Comparison of ENCODE assay signal across 28 mouse cellular contexts in genomic region chr19:42487261-42487660, GRCm38 (mm10). TPM values are rescaled to one million over a fixed set of nuclear protein-coding genes. Genes with fewer than 3 reads are reported as not detected.
DNase-seq lines count a peak whose midpoint lies in the region; ATAC-seq and TF ChIP-seq lines count a peak whose summit lies in the region.
"Had no signal": no experiment of that assay in that cellular context is flagged by ENCODE, and none has a peak within 500 bp of the region (broad histone marks: within the 10 kb centered on the region; RNA-seq: fewer than 3 reads in every experiment).

No protein-coding gene starts in this region.

- H3K4me3 ChIP-seq in liver, adult 2 months (ENCODE audit: insufficient read depth, low read depth, low read length) = no peak overlapping the region
- H3K4me3 ChIP-seq in liver, embryonic 12.5 days = no peak overlapping the region
- H3K4me3 ChIP-seq in forebrain, embryonic 16.5 days (replicated peaks; ENCODE audit: low read length) = no peak overlapping the region
- H3K4me3 ChIP-seq: embryonic facial prominence, embryonic 13.5 days; embryonic facial prominence, embryonic 15.5 days; erythroblast, embryonic 14.5 days; forebrain, embryonic 10.5 days; forebrain, embryonic 12.5 days had no signal

- H3K36me3 ChIP-seq in liver, adult 2 months (ENCODE audit: control insufficient read depth, insufficient read depth, low read length) = no peaks in the 10 kb centered on the region
- H3K36me3 ChIP-seq in liver, embryonic 12.5 days = no peaks in the 10 kb centered on the region
- H3K36me3 ChIP-seq in forebrain, embryonic 16.5 days (ENCODE audit: control insufficient read depth, insufficient read depth) = no peaks in the 10 kb centered on the region
- H3K36me3 ChIP-seq: embryonic facial prominence, embryonic 13.5 days; embryonic facial prominence, embryonic 15.5 days; forebrain, embryonic 10.5 days; forebrain, embryonic 12.5 days; G1E had no signal

- no peak for TF ChIP-seq POLR2A in liver, adult 2 months (IDR thresholded peaks at IDR 0.05; ENCODE audit: extremely low read depth, insufficient read depth, low read length)

- H3K9ac ChIP-seq in liver, adult 2 months (ENCODE audit: low read depth, low read length) = no peak overlapping the region
- no peak overlapping the region for H3K9ac ChIP-seq in liver, embryonic 12.5 days
- no peak overlapping the region for H3K9ac ChIP-seq in forebrain, embryonic 16.5 days (replicated peaks; ENCODE audit: low read depth, low read length)
- H3K9ac ChIP-seq: embryonic facial prominence, embryonic 13.5 days; embryonic facial prominence, embryonic 15.5 days; forebrain, embryonic 12.5 days; forebrain, postnatal 0 days had no signal

- peaks cover 4% of the 10 kb centered on the region; the same call in 1 of the 2 replicates for H3K4me1 ChIP-seq in liver, adult 2 months (ENCODE audit: control insufficient read depth, insufficient read depth, low read length)
- H3K4me1 ChIP-seq in liver, embryonic 12.5 days = no peaks in the 10 kb centered on the region
- H3K4me1 ChIP-seq in forebrain, embryonic 16.5 days (replicated peaks; ENCODE audit: control insufficient read depth, insufficient read depth, low read length) = no peaks in the 10 kb centered on the region
- H3K4me1 ChIP-seq: embryonic facial prominence, embryonic 15.5 days; forebrain, embryonic 10.5 days; forebrain, embryonic 12.5 days had no signal

- ATAC-seq in liver, embryonic 12.5 days = no peak
- ATAC-seq in forebrain, embryonic 16.5 days = no peak
- ATAC-seq: activated CD4-positive, CD25-positive, alpha-beta regulatory T cell, adult 4 months; CD4-positive, CD25-positive, alpha-beta regulatory T cell, adult 4 months; forebrain, embryonic 14.5 days; forebrain, postnatal 0 days; Patski had no signal

- WGBS in liver, adult 2 months = 24% methylated on average over 3 of the region's 3 CpGs
- WGBS in liver, embryonic 12.5 days (ENCODE audit: insufficient replicate concordance) = 52% methylated on average over 3 of the region's 3 CpGs
- 82% methylated on average over 3 of the region's 3 CpGs for WGBS in forebrain, embryonic 16.5 days

- peak; percentile 90 for DNase-seq in liver, adult 2 months (ENCODE audit: extremely low read depth, low read depth, low spot score)
- DNase-seq in 416B (ENCODE audit: low read depth) (peak; percentile 40), adipocyte (ENCODE audit: low spot score) (peak; percentile 22)
- DNase-seq: adrenal gland, adult 8-10 months; adrenal gland, postnatal 25 days; B cell, adult 2 months; cerebellum, adult 11 months; cerebellum, adult 18-20 months; cerebellum, adult 8-10 months; cerebellum, adult 9-11 months; cerebellum, postnatal 14 days; cerebellum, postnatal 36 days; embryo, embryonic 11 days; forebrain, postnatal 0 days had no signal

- no peaks in the 10 kb centered on the region for H3K27me3 ChIP-seq in liver, adult 2 months (ENCODE audit: control insufficient read depth, insufficient read depth, low read length)
- H3K27me3 ChIP-seq in liver, embryonic 12.5 days (replicated peaks) = peaks cover 15% of the 10 kb centered on the region
- H3K27me3 ChIP-seq in forebrain, embryonic 16.5 days (replicated peaks; ENCODE audit: control insufficient read depth, insufficient read depth, low read length) = no peaks in the 10 kb centered on the region
- H3K27me3 ChIP-seq: embryonic facial prominence, embryonic 13.5 days; embryonic facial prominence, embryonic 15.5 days; forebrain, embryonic 12.5 days had no signal

- H3K4me2 ChIP-seq in liver, embryonic 12.5 days = no peak overlapping the region
- no peak overlapping the region for H3K4me2 ChIP-seq in forebrain, embryonic 16.5 days (ENCODE audit: low read length)
- H3K4me2 ChIP-seq: embryonic facial prominence, embryonic 13.5 days; embryonic facial prominence, embryonic 15.5 days; forebrain, embryonic 12.5 days had no signal

- H3K9me3 ChIP-seq in liver, embryonic 12.5 days (replicated peaks) = no peaks in the 10 kb centered on the region
- H3K9me3 ChIP-seq in forebrain, embryonic 16.5 days (ENCODE audit: control insufficient read depth, low read length) = no peaks in the 10 kb centered on the region
- H3K9me3 ChIP-seq: embryonic facial prominence, embryonic 13.5 days; embryonic facial prominence, embryonic 15.5 days; forebrain, embryonic 10.5 days; forebrain, embryonic 12.5 days; G1E had no signal

- H3K79me2 ChIP-seq in liver, adult 2 months (ENCODE audit: control insufficient read depth, insufficient read depth, low read length) = no peaks in the 10 kb centered on the region

- H3K27ac ChIP-seq in liver, adult 2 months (replicated peaks; ENCODE audit: insufficient read depth, low read depth, low read length) = no peak overlapping the region
- no peak overlapping the region for H3K27ac ChIP-seq in liver, embryonic 12.5 days
- no peak overlapping the region for H3K27ac ChIP-seq in forebrain, embryonic 16.5 days (ENCODE audit: low read length)
- H3K27ac ChIP-seq: embryonic facial prominence, embryonic 13.5 days; embryonic facial prominence, embryonic 15.5 days; forebrain, embryonic 10.5 days; forebrain, embryonic 12.5 days had no signal

- no peak for TF ChIP-seq CTCF in liver, adult 2 months (IDR thresholded peaks at IDR 0.05; ENCODE audit: low read depth, low read length)

RNA-seq across cellular contexts. Expression of gene R3hcc1l, which starts 31.3 kb away (rescaled TPM):
- 11.9 and 14.7 TPM in 2 replicates for total RNA-seq in liver, adult 2 months (2014; rRNA removed)
- polyA plus RNA-seq in liver, adult 2 months (2012; rRNA removed) = 2.4 TPM in 2 replicates
- 13.9 and 15.7 TPM in 2 replicates for polyA plus RNA-seq in liver, embryonic 12.5 days (2016; fragmentation: Nextera tagmentation; extraction: Ambion mirVana)
- polyA plus RNA-seq in forebrain, embryonic 16.5 days (2015; fragmentation: Nextera tagmentation; extraction: Ambion mirVana) = 17.0 and 19.3 TPM in 2 replicates

RNA-seq across cellular contexts. Expression of gene Crtac1, which starts 55.7 kb away (rescaled TPM):
- not detected in 2 replicates for total RNA-seq in liver, adult 2 months (2014; rRNA removed)
- polyA plus RNA-seq in liver, adult 2 months (2012; rRNA removed) = not detected in 2 replicates
- 0.08 TPM in 1 of 2 replicates, not detected in the other for polyA plus RNA-seq in liver, embryonic 12.5 days (2016; fragmentation: Nextera tagmentation; extraction: Ambion mirVana)
- polyA plus RNA-seq in forebrain, embryonic 16.5 days (2015; fragmentation: Nextera tagmentation; extraction: Ambion mirVana) = 17.1 and 24.3 TPM in 2 replicates
- total RNA-seq: CH12.LX; common myeloid progenitor, adult 5-6 weeks; G1E had no signal
- polyA plus RNA-seq: activated CD4-positive, CD25-positive, alpha-beta regulatory T cell, adult 4 months; CD4-positive, CD25-positive, alpha-beta regulatory T cell, adult 4 months; erythroblast, embryonic 14.5 days; G1E had no signal

Comparison
In these comparisons a context has a peak if more than half of its experiments do, and no peak if none do; other contexts are left out.
1. DNase-seq: peak in every context shown above with its lines; median percentile 90 in liver, adult 2 months; 40 in 416B; 22 in adipocyte.
2. RNA of gene Crtac1, which starts 55.7 kb away (polyA plus RNA-seq): 17.1 to 24.3 TPM in forebrain, embryonic 16.5 days; 0.08 TPM in liver, embryonic 12.5 days and not detected in liver, adult 2 months; every median in the first group is over 10 times any median in the second.